Mouse (Mus musculus) frontal cortex, postnatal 10 days (tissue): ENCODE results near the gene Gp1ba.

ENCODE experiments used
- DNase-seq, 2 experiments: peaks; one replicate each; pipeline ENCODE4 v3.0.0; 2022; ENCODE audit warnings: low spot score in 2 of 2, mixed read lengths in 1 of 2

The Gp1ba gene

GRCm38 (mm10) chr11:70669582-70670345 is 30.8 kb downstream of the Gp1ba start:
- DNase-seq = peak; percentile 76 to 77

GRCm38 (mm10) chr11:70670483-70670882 is 31.6 kb downstream of the Gp1ba start:
- no peak for DNase-seq

GRCm38 (mm10) chr11:70671333-70672047 is 32.6 kb downstream of the Gp1ba start:
- no peak for DNase-seq

DNA sequence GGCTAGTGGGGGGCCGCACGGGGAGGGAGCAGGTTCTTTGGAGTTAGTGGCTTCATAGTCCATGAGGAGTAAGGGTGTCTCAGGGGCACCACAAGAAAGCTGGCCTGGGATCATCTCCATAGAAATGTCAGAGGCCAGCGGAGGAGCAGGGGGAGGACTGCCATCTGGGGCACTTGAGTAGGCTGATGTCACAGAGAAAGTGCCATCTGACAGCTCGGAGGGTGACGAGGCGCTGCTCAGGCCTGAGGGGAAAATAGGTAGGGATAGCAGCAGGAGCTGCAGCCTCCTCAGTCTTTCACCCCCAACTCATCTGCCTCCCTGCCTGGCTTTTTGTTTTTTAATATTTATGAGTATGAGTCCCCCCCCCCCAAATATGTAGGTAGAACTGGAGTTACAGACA is 35.1 kb downstream of the Gp1ba start:
- no peak for DNase-seq

GRCm38 (mm10) chr11:70674501-70674900 is 35.6 kb downstream of the Gp1ba start:
- no peak for DNase-seq

GRCm38 (mm10) chr11:70678092-70678491 is 39.2 kb downstream of the Gp1ba start:
- DNase-seq = no peak

DNA sequence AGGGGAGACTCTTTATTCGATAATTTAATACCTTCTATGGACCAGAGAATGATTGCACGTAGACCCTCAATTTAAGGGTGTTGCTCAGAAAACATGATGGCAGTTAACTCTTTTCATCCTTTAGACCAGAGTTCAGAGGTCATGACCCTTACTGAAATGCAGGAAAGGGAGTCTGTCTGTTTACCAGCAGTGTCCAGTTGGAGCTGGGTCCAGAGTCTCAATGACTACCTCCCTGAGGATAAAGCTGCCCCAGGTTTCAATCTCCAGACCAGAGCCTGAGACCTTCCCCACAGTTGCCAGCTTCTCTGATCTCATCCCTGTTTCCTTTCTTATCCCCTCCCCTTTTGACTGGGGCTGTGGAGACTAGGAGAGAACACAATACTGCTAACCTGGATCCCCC is 39.7 kb downstream of the Gp1ba start:
- no peak for DNase-seq

- DNase-seq = no peak
Measured at GRCm38 (mm10) chr11:70679361-70679760, 40.4 kb downstream of the Gp1ba start.

DNA sequence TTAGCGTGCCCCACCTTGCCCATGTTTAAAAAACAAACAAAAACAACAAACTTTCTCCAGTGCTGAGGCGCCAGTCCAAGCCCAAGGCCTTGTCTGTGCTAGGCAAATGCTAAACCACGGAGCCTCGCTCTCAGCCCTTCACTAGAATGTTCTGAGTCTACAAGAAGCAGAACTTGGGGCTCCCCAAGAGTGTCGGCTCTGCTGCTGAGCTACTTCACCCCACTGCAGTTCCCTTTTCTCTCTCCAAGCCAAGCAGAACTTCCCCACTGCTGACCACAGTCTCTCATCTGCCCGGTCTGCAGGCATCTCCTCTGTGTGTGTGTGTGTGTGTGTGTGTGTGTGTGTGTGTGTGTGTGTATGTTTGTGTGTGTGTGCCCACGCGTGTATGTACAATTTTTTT is 41.0 kb downstream of the Gp1ba start:
- DNase-seq = no peak

- no peak for DNase-seq
Measured at GRCm38 (mm10) chr11:70681170-70681569, 42.2 kb downstream of the Gp1ba start.

DNA sequence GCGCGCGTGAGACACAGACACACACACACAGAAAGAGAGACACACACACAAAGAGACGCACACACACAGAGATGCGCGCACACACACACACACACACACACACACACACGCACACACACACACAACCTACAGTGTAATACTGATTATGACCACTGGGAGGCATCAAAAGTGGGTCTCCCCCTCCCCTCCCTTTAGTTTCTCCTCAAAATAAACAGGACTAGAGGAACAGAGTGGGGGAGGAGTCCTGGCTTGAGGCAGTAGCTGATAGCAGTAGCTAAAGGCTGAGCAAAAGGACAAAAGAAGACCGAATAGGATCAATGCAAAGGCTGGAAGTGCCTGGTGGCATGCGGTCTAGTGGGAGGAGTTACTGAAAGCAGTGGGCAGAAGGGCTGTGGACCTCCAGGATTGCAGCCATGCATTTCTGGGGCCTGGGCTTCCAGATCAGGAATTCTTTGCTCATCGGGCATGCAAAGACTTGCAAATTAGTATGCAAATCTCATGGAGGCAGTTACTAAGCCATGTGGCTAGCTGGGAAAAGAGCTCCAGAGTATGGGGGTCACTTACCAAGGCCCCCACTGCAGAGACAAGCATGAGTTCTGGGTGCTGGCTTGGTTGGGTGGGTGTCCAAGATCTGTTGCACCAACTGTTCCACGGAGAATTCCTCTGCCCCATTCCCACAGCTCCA is 43.1 kb downstream of the Gp1ba start:
- peak; percentile 47 to 64 for DNase-seq

DNA sequence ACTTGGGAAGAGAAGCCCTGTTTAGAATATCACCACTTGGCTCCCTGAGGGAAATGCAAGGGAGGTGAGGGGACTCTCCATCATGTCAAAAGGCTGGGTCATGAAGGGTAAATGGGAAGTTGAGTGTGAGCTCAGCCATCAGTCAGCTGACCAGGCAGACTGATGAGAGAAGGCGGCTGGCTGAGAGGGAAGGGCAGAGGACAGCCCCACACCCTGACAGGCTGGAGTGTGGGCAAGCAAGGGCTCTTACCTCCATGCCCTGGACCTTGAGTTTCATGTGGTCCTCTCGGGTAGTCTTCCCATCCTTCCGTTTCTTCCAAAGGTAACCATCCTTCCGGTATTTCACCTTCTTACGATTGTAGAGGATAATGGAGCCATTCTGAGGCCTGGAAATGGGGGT is 44.7 kb downstream of the Gp1ba start:
- no peak for DNase-seq

GRCm38 (mm10) chr11:70686901-70687566 is 48.1 kb downstream of the Gp1ba start:
- peak in 1 of 2 experiments; percentile 49 for DNase-seq

- DNase-seq = peak; percentile 76 to 87
Measured at GRCm38 (mm10) chr11:70687601-70688199, 48.8 kb downstream of the Gp1ba start, which contains the start of gene Camta2. Camta2 (minus strand) TSS chr11:70688105.

- no peak for DNase-seq
Measured at GRCm38 (mm10) chr11:70688372-70688771, 49.5 kb downstream of the Gp1ba start.

DNA sequence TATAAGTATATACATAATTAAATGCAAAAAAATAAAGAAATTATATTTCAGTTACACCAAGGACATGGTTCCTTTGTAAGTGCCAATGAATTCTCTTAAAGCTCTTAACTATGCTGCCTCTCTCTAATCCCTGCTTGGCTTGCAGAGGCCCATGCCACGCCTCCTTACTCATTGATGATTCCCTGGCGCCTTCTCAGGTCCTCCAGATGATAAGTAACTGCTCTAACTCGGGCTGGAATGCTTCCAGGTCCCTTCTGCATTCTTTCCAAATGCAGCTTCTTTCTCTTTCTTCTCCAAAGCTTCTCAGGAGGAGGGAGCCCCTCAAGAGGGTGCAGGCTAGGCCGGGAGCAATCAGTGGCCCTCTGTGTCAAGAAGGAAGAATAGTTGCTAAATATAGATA is 50.7 kb downstream of the Gp1ba start:
- no peak for DNase-seq
